Mouse (Mus musculus) liver, embryonic 12.5 days (tissue): ENCODE measurements around the gene Cdk7. TPM values are rescaled to one million over a fixed set of nuclear protein-coding genes. Genes with fewer than 3 reads are reported as not detected.

ENCODE experiments used
- ATAC-seq: fragments of 200-750 bp; cut with Nextera tagmentation; 2 replicates; pipeline ENCODE4 v1.8.0; 2017; ENCODE audit warnings: moderate number of reproducible peaks, mild to moderate bottlenecking, moderate library complexity
- H3K27ac ChIP-seq: fragments of 300-500 bp; sonication (generic); 2 replicates; pipeline ENCODE4 v1.5.1; 2016; ENCODE audit warnings: mild to moderate bottlenecking
- H3K27me3 ChIP-seq: fragments of 300-500 bp; sonication (generic); replicated peaks from 2 replicates; pipeline ENCODE4 v1.6.1; 2016; ENCODE audit warnings: mild to moderate bottlenecking, moderate library complexity
- H3K36me3 ChIP-seq: fragments of 300-500 bp; sonication (generic); 2 replicates; pipeline ENCODE4 v1.6.1; 2016; ENCODE audit warnings: mild to moderate bottlenecking, moderate library complexity
- H3K4me1 ChIP-seq: fragments of 300-500 bp; sonication (generic); 2 replicates; pipeline ENCODE4 v1.6.1; 2016
- H3K4me2 ChIP-seq: fragments of 300-500 bp; sonication (generic); 2 replicates; pipeline ENCODE4 v1.6.1; 2016; ENCODE audit warnings: mild to moderate bottlenecking, moderate library complexity
- H3K4me3 ChIP-seq: fragments of 300-500 bp; sonication (generic); 2 replicates; pipeline ENCODE4 v1.5.1; 2016; ENCODE audit warnings: mild to moderate bottlenecking, moderate library complexity
- H3K9ac ChIP-seq: fragments of 300-500 bp; sonication (generic); 2 replicates; pipeline ENCODE4 v1.6.1; 2016; ENCODE audit warnings: mild to moderate bottlenecking, moderate library complexity
- H3K9me3 ChIP-seq: fragments of 300-500 bp; sonication (generic); replicated peaks from 2 replicates; pipeline ENCODE4 v1.6.1; 2016; ENCODE audit warnings: mild to moderate bottlenecking, moderate library complexity
- WGBS: fragments of 180-500 bp; shearing (Covaris S2); methylation state at CpG from one replicate; pipeline ENCODE4 v1.1.7; 2016; ENCODE audit not compliant: insufficient replicate concordance; 5-methylcytosine and 5-hydroxymethylcytosine counted together
- polyA plus RNA-seq: library from polyadenylated mRNA; unstranded; fragments of >200 nt; fragmentation: Nextera tagmentation; extraction: Ambion mirVana; gene quantifications from 2 replicates; pipeline ENCODE4 v1.2.1, GENCODE M21; 2016

Cdk7 gene
- polyA plus RNA-seq, 1 experiment from 2014 or later, result 60.1 TPM

DNA sequence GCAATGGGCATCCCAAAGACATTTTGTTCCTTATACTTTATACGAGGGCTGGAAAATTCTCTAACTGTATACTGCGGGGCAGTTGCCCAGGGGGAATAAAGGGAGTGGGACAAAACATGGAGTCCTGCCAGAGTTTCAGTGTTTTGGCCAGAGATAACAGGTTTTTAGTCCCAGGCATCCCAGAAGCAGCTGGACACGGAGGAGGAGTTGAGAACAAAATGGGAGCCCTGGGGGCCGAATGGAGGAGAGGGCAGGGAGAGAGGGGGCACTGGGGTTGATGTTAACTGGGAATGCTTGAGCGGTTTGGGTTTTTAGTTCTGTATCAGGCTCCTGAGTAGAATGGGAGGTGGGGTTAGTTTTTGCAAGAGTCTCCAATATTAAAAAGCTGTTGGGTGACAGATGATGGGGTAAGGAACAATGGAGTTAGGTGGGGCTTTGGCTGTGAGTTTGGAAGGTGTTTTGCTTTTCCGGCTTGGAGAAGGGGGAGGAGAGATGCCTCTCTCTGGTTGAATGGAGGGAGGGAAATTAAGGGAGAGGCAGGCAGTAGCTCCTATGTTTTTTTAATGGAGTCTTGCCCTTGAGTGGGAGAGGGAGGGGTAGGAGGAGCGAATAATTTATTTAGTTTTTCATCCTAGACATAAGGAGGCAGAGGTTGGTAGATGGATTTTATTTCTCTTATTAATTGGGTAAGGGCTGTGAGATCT lies 6.5 kb downstream of the Cdk7 start:
- Histone ChIP-seq H3K27ac (no peak overlapping the region), H3K9me3 (no peaks in the 10 kb centered on the region), H3K4me2 (no peak overlapping the region), H3K36me3 (peaks cover 75% of the 10 kb centered on the region), H3K27me3 (no peaks in the 10 kb centered on the region), H3K9ac (no peak overlapping the region), H3K4me3 (no peak overlapping the region), H3K4me1 (peaks cover 49% of the 10 kb centered on the region)
- WGBS, result 84% methylated on average over 7 of the region's 7 CpGs
- ATAC-seq, result no peak

DNA sequence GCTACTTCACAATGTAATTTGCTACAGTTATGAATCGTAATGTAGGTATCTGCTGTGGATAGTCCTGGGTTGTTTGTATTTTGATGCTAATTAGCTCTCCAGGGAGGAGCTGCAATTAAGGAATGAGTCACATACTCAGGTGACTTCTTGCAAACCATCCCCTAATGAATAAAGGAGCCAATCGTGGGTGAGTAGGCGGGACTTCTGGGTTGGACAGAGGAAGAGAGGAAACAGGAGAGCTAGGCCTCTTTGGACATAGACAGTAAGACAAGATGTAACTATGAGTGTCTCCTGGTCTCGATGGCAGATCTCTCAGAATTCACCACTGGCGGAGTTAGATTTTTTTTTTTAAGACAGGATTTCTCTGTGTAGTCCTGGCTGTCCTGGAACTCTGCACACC lies 9.1 kb downstream of the Cdk7 start:
- Histone ChIP-seq H3K9me3 (no peaks in the 10 kb centered on the region), H3K36me3 (peaks cover 73% of the 10 kb centered on the region), H3K27ac (no peak overlapping the region), H3K4me2 (no peak overlapping the region), H3K9ac (no peak overlapping the region), H3K4me1 (peaks cover 27% of the 10 kb centered on the region), H3K4me3 (no peak overlapping the region), H3K27me3 (no peaks in the 10 kb centered on the region)
- 76% methylated on average over 5 of the region's 5 CpGs for whole genome bisulfite sequencing
- no peak for ATAC-seq

DNA sequence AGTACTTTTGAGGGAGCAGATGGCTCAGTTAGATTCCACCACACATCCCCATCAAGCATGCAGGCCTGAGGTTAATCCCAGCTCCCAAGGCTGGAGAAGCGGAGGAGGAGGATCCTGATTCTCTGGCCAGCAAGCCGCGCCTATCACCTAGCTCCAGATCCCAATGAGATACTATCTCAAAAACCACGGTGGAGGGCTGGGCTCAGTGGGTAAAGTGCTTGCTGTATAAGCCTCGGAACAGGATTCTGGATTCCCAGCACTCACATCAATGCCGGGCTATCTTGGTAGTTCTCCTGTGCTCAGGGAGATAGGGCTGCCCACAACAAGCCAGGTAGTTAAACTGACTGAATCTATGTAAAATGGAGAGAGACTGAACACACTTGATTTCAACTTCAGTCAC lies 15.3 kb downstream of the Cdk7 start:
- H3K4me1 ChIP-seq, result peaks cover 7% of the 10 kb centered on the region
- H3K27ac ChIP-seq, result no peak overlapping the region
- no peak overlapping the region for H3K9ac ChIP-seq
- peaks cover 90% of the 10 kb centered on the region for H3K36me3 ChIP-seq
- ATAC-seq, result no peak
- H3K4me2 ChIP-seq, result no peak overlapping the region
- 44% methylated on average over 6 of the region's 6 CpGs for WGBS
- no peaks in the 10 kb centered on the region for H3K9me3 ChIP-seq
- no peaks in the 10 kb centered on the region for H3K27me3 ChIP-seq
- no peak overlapping the region for H3K4me3 ChIP-seq

DNA sequence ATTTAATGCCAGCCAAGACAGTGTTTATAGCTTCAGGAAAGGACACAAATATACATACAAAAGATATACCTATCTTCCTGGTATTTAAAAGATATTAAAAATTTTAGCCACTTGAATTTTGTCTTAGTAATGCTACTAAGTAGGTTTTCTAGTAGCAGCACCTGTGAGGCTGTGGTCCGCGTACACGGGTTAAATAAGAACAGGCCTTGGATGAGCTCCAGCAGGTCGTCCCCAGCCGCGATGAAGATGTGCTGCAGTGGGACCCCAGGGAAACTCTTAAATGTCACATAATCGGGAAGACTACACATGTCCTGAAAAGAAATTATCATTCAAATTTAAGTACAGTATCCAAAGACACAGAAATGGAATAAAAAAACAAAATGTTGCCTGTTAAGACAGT lies 24.5 kb downstream of the Cdk7 start:
- Histone ChIP-seq H3K9me3 (no peaks in the 10 kb centered on the region), H3K4me2 (no peak overlapping the region), H3K27me3 (no peaks in the 10 kb centered on the region), H3K27ac (no peak overlapping the region), H3K4me1 (no peaks in the 10 kb centered on the region), H3K9ac (no peak overlapping the region), H3K36me3 (peaks cover 96% of the 10 kb centered on the region), H3K4me3 (no peak overlapping the region)
- no peak for ATAC-seq
- 93% methylated on average over 7 of the region's 7 CpGs for WGBS

DNA sequence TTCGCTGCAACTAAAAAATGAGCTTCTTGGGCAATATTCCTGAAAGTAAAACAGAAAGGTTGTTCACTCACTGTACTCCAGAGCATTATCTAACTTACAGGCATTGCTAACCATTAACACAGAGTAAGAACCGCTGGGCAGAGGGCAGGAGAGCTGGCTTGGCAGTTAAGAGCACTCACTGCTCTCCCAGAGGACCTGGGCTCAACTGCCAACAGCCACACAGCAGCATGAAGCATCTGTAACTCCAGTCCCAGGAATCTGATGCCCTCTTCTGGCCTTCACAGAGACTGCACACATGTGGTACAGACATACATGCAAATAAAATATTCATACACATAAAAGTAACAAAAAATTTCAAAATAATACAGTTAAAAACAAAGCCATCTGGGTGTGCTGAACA lies 27.3 kb downstream of the Cdk7 start:
- H3K27ac ChIP-seq, result no peak overlapping the region
- H3K9me3 ChIP-seq, result no peaks in the 10 kb centered on the region
- no peak overlapping the region for H3K9ac ChIP-seq
- H3K4me1 ChIP-seq, result no peaks in the 10 kb centered on the region
- no peak for ATAC-seq
- H3K4me3 ChIP-seq, result no peak overlapping the region
- H3K4me2 ChIP-seq, result no peak overlapping the region
- peaks cover 95% of the 10 kb centered on the region for H3K36me3 ChIP-seq
- no peaks in the 10 kb centered on the region for H3K27me3 ChIP-seq
- WGBS, result 88% methylated on average over 2 of the region's 2 CpGs

DNA sequence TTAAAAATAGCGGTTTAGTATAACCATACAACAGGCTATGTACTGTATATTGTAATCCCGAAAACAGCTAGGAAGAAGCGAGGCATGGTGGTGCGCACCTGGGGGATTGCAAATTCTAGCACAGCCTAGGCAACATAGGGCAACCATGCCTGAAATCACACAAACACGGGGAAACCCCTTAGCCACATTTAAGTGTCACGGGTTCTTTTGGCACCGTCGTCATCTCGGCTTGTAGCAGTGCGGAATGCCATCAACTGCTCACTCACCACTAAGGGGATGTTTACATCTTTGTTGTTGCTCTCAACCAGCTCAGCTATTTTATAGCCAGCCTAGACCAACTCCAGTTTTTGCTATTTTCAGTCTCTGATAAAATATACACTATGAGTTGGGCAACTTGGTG lies 31.9 kb downstream of the Cdk7 start:
- Histone ChIP-seq H3K27me3 (no peaks in the 10 kb centered on the region), H3K27ac (no peak overlapping the region), H3K9me3 (no peaks in the 10 kb centered on the region), H3K4me1 (no peaks in the 10 kb centered on the region), H3K4me3 (no peak overlapping the region), H3K9ac (no peak overlapping the region), H3K36me3 (peaks cover 80% of the 10 kb centered on the region), H3K4me2 (no peak overlapping the region)
- 90% methylated on average over 10 of the region's 10 CpGs for WGBS
- ATAC-seq, result no peak

DNA sequence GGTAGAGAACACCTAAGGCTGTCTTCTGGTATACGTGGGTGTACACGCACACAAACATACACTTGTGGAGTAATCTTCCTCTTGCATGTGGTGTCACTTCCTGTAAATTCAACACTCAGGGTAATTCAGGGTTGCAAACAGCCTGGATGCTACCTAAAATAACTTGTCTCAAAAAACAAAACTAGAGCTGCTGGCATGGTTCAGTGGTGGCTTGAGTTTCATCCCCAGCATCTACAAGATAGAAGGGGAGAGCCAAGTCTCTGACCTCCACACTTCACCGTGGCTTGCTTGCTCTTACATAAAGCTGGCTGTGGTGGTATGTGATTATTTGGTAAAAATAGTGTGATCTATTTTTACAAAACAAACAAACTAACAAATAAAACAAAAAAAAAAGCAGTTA lies 33.2 kb downstream of the Cdk7 start:
- H3K4me2 ChIP-seq, result no peak overlapping the region
- H3K4me3 ChIP-seq, result no peak overlapping the region
- peaks cover 67% of the 10 kb centered on the region for H3K36me3 ChIP-seq
- H3K27ac ChIP-seq, result no peak overlapping the region
- H3K27me3 ChIP-seq, result no peaks in the 10 kb centered on the region
- no peak for ATAC-seq
- WGBS, result 75% methylated on average over 3 of the region's 3 CpGs
- no peaks in the 10 kb centered on the region for H3K4me1 ChIP-seq
- no peaks in the 10 kb centered on the region for H3K9me3 ChIP-seq
- H3K9ac ChIP-seq, result no peak overlapping the region

DNA sequence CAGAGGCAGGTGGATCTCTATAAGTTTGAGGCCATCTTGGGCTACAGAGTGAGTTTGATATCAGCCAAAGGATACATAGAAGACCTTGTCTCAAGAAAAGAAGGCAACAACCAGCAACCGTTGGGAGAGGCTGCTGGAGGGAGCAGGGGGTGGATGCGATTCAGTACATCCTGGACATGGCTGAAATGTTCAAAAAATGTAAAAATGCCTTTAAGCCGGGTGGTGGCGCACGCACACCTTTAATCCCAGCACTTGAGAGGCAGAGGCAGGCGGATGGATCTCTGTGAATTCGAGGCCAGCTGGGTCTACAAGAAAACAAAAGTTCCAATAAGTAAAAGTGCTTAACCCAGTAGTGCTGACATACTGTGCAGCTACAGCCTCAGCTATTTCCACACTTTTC lies 43.2 kb downstream of the Cdk7 start:
- 43% methylated on average over 7 of the region's 7 CpGs for WGBS
- Histone ChIP-seq H3K9me3 (no peaks in the 10 kb centered on the region), H3K9ac (no peak overlapping the region), H3K4me2 (no peak overlapping the region), H3K36me3 (peaks cover 11% of the 10 kb centered on the region), H3K4me1 (no peaks in the 10 kb centered on the region), H3K27me3 (no peaks in the 10 kb centered on the region), H3K4me3 (no peak overlapping the region), H3K27ac (no peak overlapping the region)
- ATAC-seq, result no peak

DNA sequence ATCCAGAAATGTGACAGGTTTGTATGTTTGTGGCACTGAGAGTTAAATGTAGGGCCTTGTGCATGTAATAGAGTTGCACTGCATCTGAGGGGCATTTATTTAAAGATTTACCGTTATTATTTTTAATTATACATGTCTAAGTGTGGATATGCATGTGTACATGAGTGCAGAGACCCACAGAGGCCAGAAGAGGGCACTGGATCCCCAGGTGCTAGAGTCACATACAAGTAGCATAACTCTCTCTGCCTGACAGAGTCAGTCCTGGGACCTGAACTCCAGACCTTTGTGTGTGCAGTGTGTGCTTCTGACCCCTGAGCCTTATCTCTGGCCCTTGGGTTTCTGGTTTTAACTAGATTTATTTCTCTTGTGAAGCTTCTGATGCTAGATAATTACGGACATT lies 46.4 kb downstream of the Cdk7 start:
- Histone ChIP-seq H3K4me1 (no peaks in the 10 kb centered on the region), H3K27me3 (no peaks in the 10 kb centered on the region), H3K9ac (no peak overlapping the region), H3K4me2 (no peak overlapping the region), H3K27ac (no peak overlapping the region), H3K4me3 (no peak overlapping the region), H3K36me3 (peaks cover 11% of the 10 kb centered on the region), H3K9me3 (no peaks in the 10 kb centered on the region)
- 71% methylated on average over 2 of the region's 2 CpGs for WGBS
- no peak for ATAC-seq

DNA sequence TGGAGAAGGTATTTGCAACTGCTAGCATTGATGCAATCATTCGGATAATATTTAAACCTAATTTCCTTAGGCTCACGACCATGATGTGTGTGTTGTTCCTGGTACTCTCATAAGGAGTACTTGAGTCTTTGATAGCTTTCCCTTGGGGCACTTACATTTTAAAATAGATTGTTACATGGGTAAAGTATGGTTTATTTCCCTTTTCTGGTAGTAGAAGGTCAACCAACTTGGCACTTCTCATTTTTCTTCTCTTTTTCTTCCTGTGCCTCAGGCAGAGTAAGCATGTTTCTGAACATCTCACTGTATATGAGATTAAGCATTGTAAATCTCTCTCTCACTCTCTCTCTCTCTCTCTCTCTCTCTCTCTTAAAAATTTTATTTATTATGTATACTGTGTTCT lies 47.9 kb downstream of the Cdk7 start:
- H3K9me3 ChIP-seq, result no peaks in the 10 kb centered on the region
- no peaks in the 10 kb centered on the region for H3K27me3 ChIP-seq
- H3K4me3 ChIP-seq, result no peak overlapping the region
- peaks cover 11% of the 10 kb centered on the region for H3K36me3 ChIP-seq
- ATAC-seq, result no peak
- no peak overlapping the region for H3K4me2 ChIP-seq
- no peaks in the 10 kb centered on the region for H3K4me1 ChIP-seq
- no peak overlapping the region for H3K9ac ChIP-seq
- WGBS, result 57% methylated on average over 2 of the region's 2 CpGs
- no peak overlapping the region for H3K27ac ChIP-seq

DNA sequence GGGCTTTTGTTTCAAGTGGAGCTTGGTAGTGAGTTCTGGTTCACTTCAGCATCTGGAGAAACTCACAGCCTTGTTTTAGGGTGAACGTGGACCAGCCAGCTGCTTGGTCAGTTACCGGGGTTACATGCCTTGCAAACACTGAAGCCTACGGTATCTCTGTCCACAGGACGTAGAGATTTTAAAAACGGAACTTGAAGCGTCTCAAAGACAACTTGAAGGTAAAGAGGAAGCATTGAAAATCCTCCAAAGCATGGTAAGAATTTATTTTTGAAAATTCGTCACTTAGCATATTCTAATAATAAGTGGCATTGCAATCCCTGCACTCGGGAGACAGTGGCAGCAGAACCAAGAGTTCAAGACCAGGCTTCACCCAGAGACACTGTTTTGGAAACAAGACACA lies 49.1 kb downstream of the Cdk7 start:
- Histone ChIP-seq H3K27ac (no peak overlapping the region), H3K36me3 (peaks cover 11% of the 10 kb centered on the region), H3K4me3 (no peak overlapping the region), H3K27me3 (no peaks in the 10 kb centered on the region), H3K9me3 (no peaks in the 10 kb centered on the region), H3K4me1 (no peaks in the 10 kb centered on the region), H3K4me2 (no peak overlapping the region), H3K9ac (no peak overlapping the region)
- no peak for ATAC-seq
- WGBS, result 71% methylated on average over 8 of the region's 8 CpGs

DNA sequence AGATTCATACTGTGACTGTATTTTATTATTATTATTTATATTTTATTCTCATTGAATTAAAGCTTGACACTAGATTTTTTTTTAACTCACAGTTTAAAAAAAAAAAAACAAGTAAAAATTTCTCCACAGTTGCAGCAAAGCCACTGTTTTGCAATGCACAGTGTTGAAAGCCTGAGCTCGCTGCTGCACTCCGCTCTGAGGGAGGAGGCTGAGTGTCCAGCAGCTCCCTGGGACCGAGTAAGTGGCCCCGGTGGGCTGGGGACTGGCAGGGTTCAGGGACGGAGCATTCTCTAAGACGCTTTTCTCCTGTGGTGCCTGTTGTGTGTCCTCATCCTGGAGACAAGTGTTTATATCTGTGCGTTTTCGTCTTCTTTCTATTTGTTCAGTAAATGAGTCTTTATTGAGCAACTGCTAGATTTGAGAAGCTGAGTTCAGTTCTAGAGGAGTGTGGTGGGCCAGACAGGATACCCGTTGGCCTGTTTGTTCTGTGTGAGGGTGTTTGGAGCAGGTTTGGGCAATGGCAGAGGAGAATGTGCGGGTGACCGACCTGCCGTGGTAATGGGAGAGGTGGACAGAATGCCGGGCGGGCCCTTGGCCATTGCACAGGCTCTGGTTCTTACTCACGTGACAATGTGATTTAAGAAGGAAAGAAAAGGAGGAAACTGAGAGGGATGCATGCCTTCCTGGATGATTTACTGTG lies 54.7 kb downstream of the Cdk7 start:
- Histone ChIP-seq H3K27me3 (no peaks in the 10 kb centered on the region), H3K9ac (no peak overlapping the region), H3K4me1 (no peaks in the 10 kb centered on the region), H3K4me2 (no peak overlapping the region), H3K36me3 (no peaks in the 10 kb centered on the region), H3K4me3 (no peak overlapping the region), H3K27ac (no peak overlapping the region), H3K9me3 (no peaks in the 10 kb centered on the region; the same call in 1 of the 2 replicates)
- no peak for ATAC-seq
- 79% methylated on average over 15 of the region's 15 CpGs for WGBS
